Comparison of ENCODE assay signal across 16 mouse cellular contexts in genomic region chr11:97419540-97419900, GRCm38 (mm10). TPM values are rescaled to one million over a fixed set of nuclear protein-coding genes. Genes with fewer than 3 reads are reported as not detected.
DNase-seq lines count a peak whose midpoint lies in the region; ATAC-seq lines count a peak whose summit lies in the region.
"Had no signal": no experiment of that assay in that cellular context is flagged by ENCODE, and none has a peak within 500 bp of the region (broad histone marks: within the 10 kb centered on the region; RNA-seq: fewer than 3 reads in every experiment).

No protein-coding gene starts in this region.

- H3K9me3 ChIP-seq in heart, embryonic 13.5 days: no peaks in the 10 kb centered on the region
- no peaks in the 10 kb centered on the region for H3K9me3 ChIP-seq in embryonic facial prominence, embryonic 10.5 days
- H3K9me3 ChIP-seq: embryonic facial prominence, embryonic 15.5 days; liver, embryonic 12.5 days; midbrain, embryonic 15.5 days; stomach, embryonic 15.5 days had no signal

- no peak for ATAC-seq in heart, embryonic 13.5 days (ENCODE audit: extremely low read depth, insufficient number of reproducible peaks, low FRiP score, low TSS enrichment)
- ATAC-seq: liver, embryonic 12.5 days; midbrain, embryonic 15.5 days had no signal

- H3K36me3 ChIP-seq in heart, embryonic 13.5 days: peaks cover 4% of the 10 kb centered on the region; the same call in 1 of the 2 replicates
- H3K36me3 ChIP-seq in embryonic facial prominence, embryonic 10.5 days (replicated peaks): no peaks in the 10 kb centered on the region
- H3K36me3 ChIP-seq: embryonic facial prominence, embryonic 15.5 days; liver, embryonic 12.5 days; midbrain, embryonic 15.5 days; stomach, embryonic 15.5 days had no signal

- no peak overlapping the region for H3K4me2 ChIP-seq in heart, embryonic 13.5 days
- H3K4me2 ChIP-seq: embryonic facial prominence, embryonic 15.5 days; liver, embryonic 12.5 days; midbrain, embryonic 15.5 days; stomach, embryonic 15.5 days had no signal

- peak overlapping the region; percentile 58; the same call in 1 of the 2 replicates for H3K27ac ChIP-seq in heart, embryonic 13.5 days (replicated peaks)
- H3K27ac ChIP-seq in embryonic facial prominence, embryonic 10.5 days (replicated peaks): peak overlapping the region; percentile 55; the same call in 1 of the 2 replicates
- H3K27ac ChIP-seq: embryonic facial prominence, embryonic 15.5 days; liver, embryonic 12.5 days; midbrain, embryonic 15.5 days; stomach, embryonic 15.5 days had no signal

- peak overlapping the region; percentile 24 for H3K9ac ChIP-seq in heart, embryonic 13.5 days
- H3K9ac ChIP-seq: embryonic facial prominence, embryonic 15.5 days; liver, embryonic 12.5 days; midbrain, embryonic 15.5 days; stomach, embryonic 15.5 days had no signal

- DNase-seq in heart, adult 18-20 months: no peak
- DNase-seq in testis, postnatal 10 days (ENCODE audit: low spot score): peak; percentile 63
- DNase-seq in testis, postnatal 14 days (ENCODE audit: low spot score): no peak
- no peak for DNase-seq in embryonic facial prominence, embryonic 10.5 days (ENCODE audit: low spot score)
- DNase-seq in thymus, postnatal 36 days: no peak
- no peak for DNase-seq in right cerebral cortex, postnatal 36 days (ENCODE audit: low spot score in 2 of 2)
- DNase-seq: adrenal gland, postnatal 10 days; gastrocnemius, postnatal 25 days; kidney, adult 8-10 months; kidney, postnatal 36 days; thymus, postnatal 25 days had no signal

- WGBS in heart, embryonic 13.5 days: 53% methylated on average over 5 of the region's 5 CpGs
- WGBS in embryonic facial prominence, embryonic 10.5 days: 81% methylated on average over 5 of the region's 5 CpGs

- H3K4me3 ChIP-seq in heart, embryonic 13.5 days: no peak overlapping the region
- no peak overlapping the region for H3K4me3 ChIP-seq in embryonic facial prominence, embryonic 10.5 days
- H3K4me3 ChIP-seq: embryonic facial prominence, embryonic 15.5 days; liver, embryonic 12.5 days; midbrain, embryonic 15.5 days; stomach, embryonic 15.5 days had no signal

- peaks cover 78% of the 10 kb centered on the region for H3K4me1 ChIP-seq in heart, embryonic 13.5 days
- peaks cover 74% of the 10 kb centered on the region for H3K4me1 ChIP-seq in embryonic facial prominence, embryonic 10.5 days

- no peaks in the 10 kb centered on the region for H3K27me3 ChIP-seq in heart, embryonic 13.5 days (replicated peaks)
- 0 out of 2 replicates have a peak, but pooled peaks cover 9% of the 10 kb centered on the region for H3K27me3 ChIP-seq in embryonic facial prominence, embryonic 10.5 days (replicated peaks; ENCODE audit: low read depth, poor library complexity, severe bottlenecking)
- H3K27me3 ChIP-seq: embryonic facial prominence, embryonic 15.5 days; liver, embryonic 12.5 days; midbrain, embryonic 15.5 days; stomach, embryonic 15.5 days had no signal

RNA-seq across cellular contexts. Expression of gene Arhgap23, which starts 4.2 kb away (rescaled TPM):
- polyA plus RNA-seq in heart, embryonic 13.5 days (2015; fragmentation: Nextera tagmentation; extraction: Ambion mirVana): 6.6 and 6.9 TPM in 2 replicates
- total RNA-seq in heart, adult 18-20 months (2021): 10 to 100 TPM; 12.5 to 13.5 TPM
- polyA plus RNA-seq in embryonic facial prominence, embryonic 10.5 days (2016; fragmentation: Nextera tagmentation; extraction: Ambion mirVana): 2.4 TPM in 2 replicates

RNA-seq across cellular contexts. Expression of gene Socs7, which starts 57.2 kb away (rescaled TPM):
- 3.2 and 3.4 TPM in 2 replicates for polyA plus RNA-seq in heart, embryonic 13.5 days (2015; fragmentation: Nextera tagmentation; extraction: Ambion mirVana)
- total RNA-seq in heart, adult 18-20 months (2021): 10 to 100 TPM; 21.9 to 22.8 TPM
- 3.3 TPM in 2 replicates for polyA plus RNA-seq in embryonic facial prominence, embryonic 10.5 days (2016; fragmentation: Nextera tagmentation; extraction: Ambion mirVana)
